Mouse (Mus musculus): ENCODE data around the gene Pip5k1b. TPM values are rescaled to one million over a fixed set of nuclear protein-coding genes. Genes with fewer than 3 reads are reported as not detected.

The Pip5k1b gene
- polyA plus RNA-seq, 1 experiment = 0.24 TPM

- Histone ChIP-seq H3K4me3 (no peak overlapping the region), H3ac (ENCODE audit: control insufficient read depth, insufficient read length) (no peak overlapping the region), H3K79me2 (ENCODE audit: control insufficient read depth, insufficient read depth) (no peaks in the 10 kb centered on the region), H3K4me2 (ENCODE audit: low read depth) (no peak overlapping the region), H3K27me3 (ENCODE audit: control insufficient read depth, insufficient read depth, insufficient read length) (no peaks in the 10 kb centered on the region), H3K36me3 (ENCODE audit: control insufficient read depth, insufficient read depth) (no peaks in the 10 kb centered on the region)
- no peak for TF ChIP-seq TCF3 (IDR thresholded peaks at IDR 0.05; ENCODE audit: insufficient read length, low read depth)
- TF ChIP-seq USF1 (IDR thresholded peaks at IDR 0.05; ENCODE audit: low read depth) = no peak
- TF ChIP-seq REST (IDR thresholded peaks at IDR 0.05; ENCODE audit: insufficient read depth, insufficient read length) = no peak
- TF ChIP-seq MYOD1 (IDR thresholded peaks at IDR 0.05; ENCODE audit: control insufficient read depth in 1 of 3, insufficient read length in 2 of 3, low read depth in 2 of 3) = no peak
These were observed 301.9 kb downstream of the Pip5k1b start for GRCm38 (mm10) chr19:24253657-24254260.

DNA sequence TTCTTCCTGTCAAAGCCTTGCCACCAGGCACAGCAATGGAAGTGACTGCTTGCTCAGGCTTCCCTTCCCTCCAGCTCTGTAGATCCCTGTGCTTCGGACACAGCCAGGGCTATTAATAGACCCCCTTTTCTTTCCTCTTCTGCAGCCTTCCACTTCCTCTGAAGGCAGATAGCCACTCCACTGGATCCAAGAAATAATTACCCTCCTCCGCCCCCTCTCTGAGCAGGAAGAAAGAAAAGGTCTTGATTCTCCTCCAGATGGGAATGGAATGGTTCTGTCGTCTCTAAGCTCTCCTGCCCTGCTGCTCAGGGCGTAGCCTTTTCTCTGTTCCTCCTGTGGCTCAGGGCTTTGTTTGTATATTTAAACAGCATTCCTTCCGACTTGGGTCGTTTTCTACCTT, 303.8 kb downstream of the Pip5k1b start:
- no peaks in the 10 kb centered on the region for H3K79me2 ChIP-seq (ENCODE audit: control insufficient read depth, insufficient read depth)
- H3K36me3 ChIP-seq (ENCODE audit: control insufficient read depth, insufficient read depth) = no peaks in the 10 kb centered on the region
- no peak for TF ChIP-seq REST (IDR thresholded peaks at IDR 0.05; ENCODE audit: insufficient read depth, insufficient read length)
- TF ChIP-seq USF1 (IDR thresholded peaks at IDR 0.05; ENCODE audit: low read depth) = no peak
- TF ChIP-seq POLR2AphosphoS2 (IDR thresholded peaks at IDR 0.05; ENCODE audit: insufficient read length, low read depth) = no peak
- no peak for TF ChIP-seq MAX (IDR thresholded peaks at IDR 0.05; ENCODE audit: low read depth)
- no peak for TF ChIP-seq CEBPB (IDR thresholded peaks at IDR 0.05; ENCODE audit: insufficient read depth, poor library complexity, severe bottlenecking)
- TF ChIP-seq MYOD1 (IDR thresholded peaks at IDR 0.05; ENCODE audit: control insufficient read depth in 1 of 3, insufficient read length in 2 of 3, low read depth in 2 of 3) = no peak
- no peak for TF ChIP-seq SRF (IDR thresholded peaks at IDR 0.05; ENCODE audit: control insufficient read depth, insufficient read length, low read depth)
- no peak for TF ChIP-seq TCF12 (IDR thresholded peaks at IDR 0.05; ENCODE audit: insufficient read depth, poor library complexity, severe bottlenecking)
- TF ChIP-seq POLR2A (IDR thresholded peaks at IDR 0.05; ENCODE audit: insufficient read length, low read depth) = no peak
- no peak for TF ChIP-seq MYOG (IDR thresholded peaks at IDR 0.05; ENCODE audit: control insufficient read depth in 1 of 3, insufficient read depth in 1 of 3, insufficient read length in 2 of 3, low read depth in 2 of 3)
- no peak for TF ChIP-seq E2F4 (IDR thresholded peaks at IDR 0.05; ENCODE audit: insufficient read depth)
- no peak overlapping the region for H3K4me2 ChIP-seq (ENCODE audit: low read depth)
- H3K4me3 ChIP-seq = no peak overlapping the region
- H3ac ChIP-seq (ENCODE audit: control insufficient read depth, insufficient read length) = no peak overlapping the region
- no peaks in the 10 kb centered on the region for H3K27me3 ChIP-seq (ENCODE audit: control insufficient read depth, insufficient read depth, insufficient read length)

Other genes starting within 250 kb of the Pip5k1b start
- gene Fam122a, start 78.5 kb downstream of the Pip5k1b start, polyA plus RNA-seq (2012; fragmentation: generic; extraction: Trizol) = 14.7 TPM
- gene Tmem252, start 118.1 kb upstream of the Pip5k1b start, polyA plus RNA-seq (2012; fragmentation: generic; extraction: Trizol) = 2.7 TPM

All from myocyte (in vitro differentiated cells).